Mouse (Mus musculus) Patski (cell line): ENCODE measurements around the gene Gpr62. TPM values are rescaled to one million over a fixed set of nuclear protein-coding genes. Genes with fewer than 3 reads are reported as not detected.
A peak's percentile ranks its signal among the peaks of the same experiment; 100 is the strongest.

ENCODE experiments used
- ATAC-seq: fragments of 100-300 bp; one replicate; pipeline ENCODE4 v1.8.0; 2021
- CTCF ChIA-PET: fragments of 350-600 bp; sonication (Branson Sonifier 250); formaldehyde crosslinking; loops from one replicate; lab custom pipeline; 2022; ENCODE audit warnings: inconsistent platforms; lab: Charles Lee
- POLR2A ChIA-PET: fragments of 350-600 bp; sonication (Branson Sonifier 250); formaldehyde crosslinking; loops from one replicate; lab custom pipeline; 2022; ENCODE audit warnings: antibody characterized with exemption, inconsistent platforms; lab: Charles Lee
- DNase-seq: peaks from one replicate; pipeline ENCODE4 v3.0.0-alpha.2; 2011; ENCODE audit warnings: low read depth, low spot score
- H3K27me3 ChIP-seq: fragments of 371-371 bp; one replicate; pipeline ENCODE4 v1.5.1; 2021
- CTCF ChIP-seq: fragments of 100-300 bp; IDR thresholded peaks from one replicate; pipeline ENCODE4 v1.5.1; 2021
- in situ Hi-C: fragments of 300-500 bp; cut with MboI; formaldehyde crosslinking; loops from 3 replicates; pipeline ENCODE4 v1.11.1; 2018; ENCODE audit warnings: low pct_unique_long_range_greater_than_20kb, mixed read lengths
- polyA plus RNA-seq: library from polyadenylated mRNA; unstranded; gene quantifications from one replicate; pipeline ENCODE4 v1.2.3, GENCODE M21; 2021

Gene Gpr62
- polyA plus RNA-seq, 1 experiment from 2014 or later, result 0.05 TPM

DNA sequence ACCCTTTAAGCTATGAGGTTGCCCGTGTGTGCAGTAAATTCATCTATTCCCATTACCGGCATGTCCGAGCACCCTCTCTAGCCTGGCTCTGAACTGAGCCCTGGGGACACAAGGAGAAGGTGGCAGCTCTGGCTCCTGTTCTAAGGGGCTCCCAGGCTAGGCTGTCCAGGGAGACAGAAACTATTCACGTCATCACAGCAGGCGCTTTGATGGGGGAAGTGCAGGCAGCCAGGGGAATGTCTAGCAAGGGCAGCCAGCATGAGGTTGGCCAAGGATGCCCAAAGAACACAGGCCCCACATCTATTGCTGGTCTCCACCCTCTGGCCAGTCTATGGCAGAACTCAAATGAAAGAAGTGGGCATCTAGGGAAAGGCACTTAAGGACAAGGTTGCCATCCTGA is 7.8 kb downstream of the Gpr62 start:
- no peaks in the 10 kb centered on the region for H3K27me3 ChIP-seq
- in situ Hi-C loops, result no loop called here
- ChIA-PET CTCF (interaction anchor here (0.8 to 1.6 kb wide), 2 partner anchors 13 to 19 kb away, joined by 3 to 4 read pairs; partner anchors contain the start of genes Parp3 and Rrp9), POLR2A (interaction anchor here (0.5 kb wide), 1 partner anchor 61 kb away, joined by 8 read pairs; no protein-coding TSS in a partner anchor)
- ATAC-seq (no peak), DNase-seq (no peak)
- TF ChIP-seq CTCF, result no peak

DNA sequence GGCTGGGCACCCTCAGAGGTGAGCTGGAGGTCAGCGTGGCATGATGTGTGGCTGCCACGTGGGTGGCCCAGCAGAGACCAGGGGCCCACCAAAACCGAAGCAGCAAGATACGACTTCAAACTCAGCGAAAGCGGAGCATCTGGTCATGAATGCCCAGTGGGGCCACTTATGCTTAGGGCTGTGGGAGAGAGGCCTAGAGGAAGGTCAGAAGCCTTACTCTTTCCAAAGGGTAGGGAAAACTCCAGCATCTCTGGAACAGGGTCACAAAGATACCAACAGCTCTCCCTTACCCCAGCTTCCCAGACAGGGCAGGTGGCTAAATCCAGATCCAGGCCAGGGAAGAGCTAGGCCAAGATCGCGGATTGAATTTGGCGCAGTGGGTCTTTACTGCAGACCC is 8.6 kb downstream of the Gpr62 start:
- no peaks in the 10 kb centered on the region for H3K27me3 ChIP-seq
- DNase-seq (no peak), ATAC-seq (no peak)
- TF ChIP-seq CTCF, result no peak
- CTCF ChIA-PET, result interaction anchor here (1.6 kb wide), 1 partner anchor 19 kb away, joined by 4 read pairs; the partner anchor contains the start of genes Parp3 and Rrp9
- POLR2A ChIA-PET, result no interaction called here
- in situ Hi-C loops, result no loop called here

DNA sequence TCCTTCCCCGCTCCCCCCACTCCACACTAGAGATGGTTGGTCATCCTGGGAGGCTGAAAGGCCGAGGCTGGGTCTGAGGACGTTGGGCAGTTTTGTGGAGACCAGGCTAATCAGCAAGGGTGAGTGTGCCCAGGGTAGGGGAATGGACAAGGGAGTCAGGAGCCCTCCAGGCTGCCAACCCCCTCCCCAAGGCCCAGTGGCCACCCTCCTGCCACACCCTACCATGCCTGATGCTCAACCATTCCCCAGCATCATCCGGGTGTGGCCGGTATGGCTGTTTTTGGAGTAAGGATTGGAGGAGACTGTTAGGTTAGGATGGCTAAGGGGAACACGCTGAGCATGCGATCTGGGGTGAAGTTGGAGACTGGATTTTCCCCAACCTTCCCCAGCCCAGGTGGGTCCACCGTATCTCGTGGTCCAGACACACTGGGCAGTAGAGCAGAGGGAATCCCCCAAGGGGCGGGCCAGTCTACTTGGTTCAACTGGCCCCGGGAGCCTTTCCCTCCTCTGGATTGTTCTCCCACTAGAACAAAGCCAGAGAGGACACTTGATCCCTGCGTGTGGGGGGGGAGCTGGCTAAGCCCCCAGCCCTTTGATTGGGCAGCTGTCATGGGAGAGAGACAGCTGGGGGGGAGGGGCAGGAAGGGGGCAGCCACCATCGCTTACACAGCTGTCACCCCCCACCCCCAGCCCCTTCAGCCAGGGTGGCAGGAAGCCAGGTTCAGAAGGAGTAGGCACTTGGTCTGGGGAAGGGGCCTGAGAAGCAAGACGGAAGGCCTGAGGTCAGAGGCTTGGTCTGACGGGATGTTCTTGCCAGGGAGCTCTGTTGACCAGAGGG is 9.2 kb downstream of the Gpr62 start:
- in situ Hi-C loops, result no loop called here
- DNase-seq (no peak), ATAC-seq (no peak)
- no peaks in the 10 kb centered on the region for H3K27me3 ChIP-seq
- ChIA-PET POLR2A (no interaction called here), CTCF (no interaction called here)
- TF ChIP-seq CTCF, result no peak

DNA sequence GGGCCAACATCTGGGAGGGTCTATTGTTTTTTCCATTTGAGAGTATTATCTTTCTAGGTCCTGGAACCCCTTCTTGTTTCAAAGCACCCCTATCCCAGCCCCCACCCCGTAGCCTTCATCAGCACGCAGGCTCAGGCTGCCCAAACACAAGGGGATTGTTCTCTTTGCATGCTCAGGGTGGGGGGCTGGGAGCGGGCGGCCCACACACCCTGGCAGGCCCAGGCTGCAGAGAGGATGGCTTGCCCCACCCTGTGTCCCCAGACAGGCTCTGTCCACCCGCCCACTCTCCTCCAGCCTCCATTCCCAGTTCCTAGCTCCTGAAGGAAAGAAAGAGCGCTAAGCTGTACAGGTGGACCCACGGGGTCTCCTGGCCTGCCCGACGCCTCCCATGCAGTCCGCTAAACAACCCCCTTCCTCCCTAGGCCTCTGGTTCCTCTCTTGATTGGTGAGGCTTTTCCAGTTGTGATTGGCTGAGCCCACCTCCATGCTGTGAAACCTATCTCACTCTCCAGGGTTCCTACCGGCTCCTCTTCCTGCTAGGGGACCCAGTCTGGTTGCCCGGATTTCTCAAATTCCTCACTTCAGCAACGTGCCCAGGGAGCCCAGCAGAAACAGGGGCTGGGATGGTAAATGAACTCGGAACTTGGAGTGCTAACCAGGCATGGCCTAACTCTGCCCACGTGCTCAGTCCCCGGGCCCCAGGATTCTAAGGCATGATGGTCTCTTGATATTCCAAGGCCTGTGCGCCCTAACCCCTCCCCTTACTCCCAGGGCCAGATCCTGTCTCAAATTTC is 10.7 kb downstream of the Gpr62 start:
- H3K27me3 ChIP-seq, result no peaks in the 10 kb centered on the region
- DNase-seq (no peak), ATAC-seq (no peak)
- ChIA-PET POLR2A (interaction anchor here (1.6 to 2.5 kb wide), 2 partner anchors 12 to 21 kb away, joined by 4 to 6 read pairs; partner anchors contain the start of genes Parp3 and Rrp9), CTCF (interaction anchor here (1.1 to 1.2 kb wide), 2 partner anchors 15 to 22 kb away, joined by 3 to 4 read pairs; partner anchors contain the start of gene Parp3)
- in situ Hi-C loops, result no loop called here
- no peak for TF ChIP-seq CTCF

DNA sequence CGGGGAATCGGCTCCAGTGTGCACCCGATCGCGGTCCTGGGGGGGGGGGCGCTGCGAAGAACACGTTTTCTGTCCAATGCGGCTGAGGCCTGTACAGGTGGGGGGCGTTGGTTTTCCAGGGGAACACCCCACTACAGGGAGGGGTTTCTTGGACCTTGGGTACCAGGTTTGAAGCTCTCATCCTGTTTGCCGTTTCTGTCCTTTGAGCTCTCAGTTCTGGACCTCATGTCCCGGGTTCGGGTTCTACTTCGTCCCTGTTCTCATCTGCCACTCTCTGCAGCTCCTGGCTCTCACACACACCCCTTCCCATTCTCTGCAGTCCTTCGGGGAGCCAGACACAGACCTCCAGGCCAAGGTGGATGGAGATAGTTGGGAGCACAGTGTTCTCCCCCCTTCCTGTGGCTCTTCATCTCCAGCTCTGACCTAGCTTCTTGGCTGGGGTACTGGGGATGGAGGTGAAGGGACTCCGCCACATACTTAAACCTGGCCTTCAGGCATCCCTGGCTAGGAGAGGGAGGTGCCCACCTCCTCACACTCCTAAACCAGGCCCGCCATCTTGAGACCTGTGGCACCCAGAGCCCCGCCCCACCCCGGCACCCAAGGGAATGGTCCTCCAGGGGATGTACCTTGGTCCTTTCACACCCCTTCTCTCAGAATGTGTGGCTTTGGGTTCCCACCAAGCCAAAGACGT is 11.5 kb downstream of the Gpr62 start:
- in situ Hi-C loops, result no loop called here
- ATAC-seq (no peak), DNase-seq (no peak)
- no peak for TF ChIP-seq CTCF
- no peaks in the 10 kb centered on the region for H3K27me3 ChIP-seq
- ChIA-PET POLR2A (interaction anchor here (1.0 to 2.5 kb wide), 4 partner anchors 9 to 22 kb away, joined by 3 to 6 read pairs (median 4); partner anchors contain the start of genes Parp3 and Rrp9), CTCF (interaction anchor here (1.1 to 1.7 kb wide), 3 partner anchors 16 to 23 kb away, joined by 3 to 6 read pairs (median 4); partner anchors contain the start of gene Parp3)

DNA sequence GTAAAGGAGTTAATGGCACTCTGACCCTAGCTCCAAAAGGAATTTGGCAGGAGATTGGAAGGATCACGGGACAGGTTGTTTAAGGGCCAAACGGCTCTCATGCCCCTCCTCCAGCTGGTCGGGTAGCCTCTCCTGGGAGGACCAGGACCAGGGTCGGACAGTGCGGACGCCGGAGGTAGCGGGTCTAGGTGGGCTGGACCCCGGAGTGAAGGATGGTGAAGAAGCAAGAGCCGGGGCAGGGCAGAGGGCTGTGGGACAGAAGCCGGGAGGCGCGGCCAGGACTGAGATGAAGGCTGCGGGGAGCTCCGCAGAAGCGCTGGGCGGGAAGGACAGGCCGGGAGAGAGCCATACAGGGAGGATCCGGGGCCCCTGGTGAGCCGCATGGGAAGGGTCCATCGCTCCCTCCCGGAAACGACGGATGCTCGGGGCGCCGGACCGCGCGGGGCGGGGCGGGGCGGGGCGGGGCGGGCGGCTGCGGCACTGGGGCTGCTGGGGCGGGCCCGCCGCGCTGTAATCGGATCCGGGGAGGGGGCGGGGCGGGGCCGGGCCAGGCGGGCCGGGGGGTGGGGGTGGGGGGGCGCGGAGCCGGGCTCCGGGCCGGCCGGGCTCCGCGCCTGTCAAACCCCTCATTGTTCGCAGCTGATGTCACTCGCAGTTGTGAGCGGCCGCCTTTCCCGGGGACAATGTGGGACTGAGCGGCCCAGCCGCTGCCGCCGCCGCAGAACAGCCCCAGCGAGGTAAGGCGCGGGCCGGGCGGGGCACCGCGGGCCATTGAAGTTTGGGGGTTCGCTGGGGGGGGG is 12.3 kb downstream of the Gpr62 start, which contains the start of gene Pcbp4:
Pcbp4 (plus strand) TSS at position 21 of the 800 bp plus-strand sequence.
- TF ChIP-seq CTCF, result no peak
- in situ Hi-C loops, result no loop called here
- DNase-seq (no peak), ATAC-seq (peak; percentile 57)
- CTCF ChIA-PET, result interaction anchor here (1.1 to 1.7 kb wide), 2 partner anchors 20 to 23 kb away, joined by 4 to 6 read pairs; partner anchors contain the start of gene Parp3
- no peaks in the 10 kb centered on the region for H3K27me3 ChIP-seq
- POLR2A ChIA-PET, result interaction anchor here (0.6 to 2.5 kb wide), 7 partner anchors 10 to 250 kb away, joined by 3 to 6 read pairs (median 4); partner anchors contain the start of genes Parp3, Rpl29 and Rrp9

DNA sequence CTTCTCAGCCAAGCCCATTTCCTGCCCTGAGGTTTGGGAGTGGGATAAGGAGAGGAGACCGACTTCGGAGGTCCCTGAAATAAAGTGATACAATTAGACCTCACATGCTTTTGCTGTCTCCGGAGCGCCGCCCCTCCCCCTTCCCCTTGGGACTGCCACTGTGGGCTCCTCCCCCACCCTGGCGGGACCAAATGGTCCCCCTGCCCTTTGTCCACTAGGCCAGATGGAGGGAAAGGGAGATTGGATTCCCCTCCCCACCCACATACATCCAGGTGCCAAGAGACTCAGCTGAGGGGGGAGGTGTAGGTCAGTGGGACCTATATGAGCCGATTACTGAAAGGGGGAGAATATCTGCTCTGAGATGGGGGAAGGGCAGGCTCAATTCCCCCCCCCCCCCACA is 12.9 kb downstream of the Gpr62 start:
- CTCF ChIA-PET, result interaction anchor here (1.7 kb wide), 1 partner anchor 21 kb away, joined by 6 read pairs; no protein-coding TSS in a partner anchor
- ATAC-seq (no peak), DNase-seq (no peak)
- in situ Hi-C loops, result no loop called here
- POLR2A ChIA-PET, result interaction anchor here (0.6 to 2.5 kb wide), 5 partner anchors 20 to 250 kb away, joined by 3 to 6 read pairs (median 5); partner anchors contain the start of genes Parp3, Rpl29 and Rrp9
- no peak for TF ChIP-seq CTCF
- no peaks in the 10 kb centered on the region for H3K27me3 ChIP-seq

DNA sequence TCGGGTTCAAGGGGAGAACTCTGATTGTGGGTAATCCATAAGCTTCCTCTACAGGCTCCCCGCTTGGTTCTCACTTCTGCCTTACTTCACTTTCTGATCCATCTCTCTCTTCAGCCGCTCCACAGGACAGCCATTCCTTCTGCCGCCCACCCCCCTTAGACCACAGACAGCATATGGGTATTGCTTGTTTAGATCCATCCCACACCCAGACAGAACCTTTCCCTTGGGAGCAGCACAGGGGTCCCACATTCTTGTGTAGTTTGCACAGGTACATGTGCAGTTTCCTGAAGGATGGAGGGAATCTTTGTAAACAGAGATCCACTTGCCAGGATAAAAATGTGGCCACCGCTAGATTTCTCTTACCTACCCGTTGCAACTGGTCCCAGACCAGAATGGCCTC is 13.4 kb downstream of the Gpr62 start:
- no peaks in the 10 kb centered on the region for H3K27me3 ChIP-seq
- ChIA-PET POLR2A (interaction anchor here (1.4 kb wide), 1 partner anchor 22 kb away, joined by 6 read pairs; no protein-coding TSS in a partner anchor), CTCF (no interaction called here)
- no peak for TF ChIP-seq CTCF
- no peak for ATAC-seq
- DNase-seq, result no peak
- in situ Hi-C loops, result no loop called here

DNA sequence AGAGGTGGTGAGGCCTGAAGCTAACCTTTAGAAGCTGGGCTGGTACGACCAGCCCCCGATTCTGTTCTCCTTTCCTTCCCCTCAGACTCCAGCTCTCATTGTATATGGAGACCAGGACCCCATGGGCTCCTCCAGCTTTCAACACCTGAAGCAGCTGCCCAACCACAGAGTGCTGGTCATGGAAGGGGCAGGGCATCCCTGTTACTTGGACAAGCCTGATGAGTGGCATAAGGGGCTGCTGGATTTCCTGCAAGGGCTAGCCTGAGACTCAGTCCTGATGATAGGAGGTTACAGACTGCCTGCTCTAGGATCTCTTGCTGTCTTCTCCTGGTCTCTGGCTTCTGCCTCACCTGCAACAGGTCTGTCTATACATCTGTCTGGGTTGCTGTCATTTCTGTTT is 13.8 kb downstream of the Gpr62 start:
- TF ChIP-seq CTCF, result no peak
- in situ Hi-C loops, result no loop called here
- DNase-seq (no peak), ATAC-seq (no peak)
- POLR2A ChIA-PET, result interaction anchor here (1.4 kb wide), 1 partner anchor 23 kb away, joined by 6 read pairs; no protein-coding TSS in a partner anchor
- H3K27me3 ChIP-seq, result no peaks in the 10 kb centered on the region
- CTCF ChIA-PET, result no interaction called here
